Mouse (Mus musculus): ENCODE measurements around the gene Vac14. TPM values are rescaled to one million over a fixed set of nuclear protein-coding genes. Genes with fewer than 3 reads are reported as not detected.

Gene Vac14
- polyA plus RNA-seq, 1 experiment: 34.3 TPM

DNA sequence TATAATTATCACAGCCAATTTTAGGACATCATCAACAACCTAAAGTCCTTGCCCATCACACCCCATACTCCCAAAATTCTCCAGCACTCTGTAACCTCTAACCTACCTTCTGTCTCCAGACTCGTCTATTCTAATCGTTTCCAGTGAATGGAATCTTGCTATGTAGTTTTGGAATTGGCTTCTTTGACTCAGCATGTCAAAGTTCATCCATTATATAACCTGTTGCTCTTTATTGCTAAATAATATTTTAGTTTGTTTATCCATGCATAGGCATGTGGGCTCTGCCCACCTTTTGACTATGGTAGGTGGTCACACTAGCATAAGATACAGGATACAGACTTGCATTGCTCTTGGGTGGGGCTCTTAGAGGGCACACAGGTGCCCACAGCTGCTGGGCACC lies 26.5 kb downstream of the Vac14 start:
- DNase-seq (ENCODE audit: low read depth in 1 of 2, low spot score in 2 of 2): no peak
- H3K36me3 ChIP-seq (ENCODE audit: control insufficient read depth, insufficient read depth, low read length): peaks cover 17% of the 10 kb centered on the region
- WGBS: 81% methylated on average over 2 of the region's 2 CpGs
- no peaks in the 10 kb centered on the region for H3K4me1 ChIP-seq (ENCODE audit: control insufficient read depth, insufficient read depth, insufficient read length)
- TF ChIP-seq POLR2A (IDR thresholded peaks at IDR 0.05; ENCODE audit: low read depth, low read length): no peak
- TF ChIP-seq CTCF (IDR thresholded peaks at IDR 0.05; ENCODE audit: extremely low read depth, insufficient read depth, insufficient read length, insufficient replicate concordance): no peak
- no peak overlapping the region for H3K27ac ChIP-seq (ENCODE audit: insufficient read depth, low read length)
- H3K27me3 ChIP-seq (ENCODE audit: control insufficient read depth, insufficient read depth, low read length): no peaks in the 10 kb centered on the region
- H3K4me3 ChIP-seq (ENCODE audit: extremely low read depth, insufficient read depth, insufficient read length): no peak overlapping the region

DNA sequence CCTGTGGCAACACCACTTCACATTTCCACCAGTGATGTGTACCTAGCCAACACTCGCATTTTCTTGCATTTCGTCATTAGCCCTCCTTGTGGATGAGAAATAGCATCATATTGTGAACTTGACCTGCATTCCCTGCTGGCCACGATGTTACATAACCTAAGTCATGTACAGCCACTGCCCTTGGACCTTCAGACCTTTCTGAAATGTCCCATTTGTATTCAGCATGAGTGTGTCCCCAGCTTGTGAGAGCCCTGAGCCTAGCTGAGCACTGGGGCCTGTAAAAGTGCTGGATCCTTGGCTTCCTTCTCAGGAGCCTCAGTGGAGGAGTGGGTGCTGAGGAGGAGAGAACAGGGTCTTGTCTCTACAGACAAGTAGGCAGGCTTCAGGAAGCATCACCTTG lies 27.0 kb downstream of the Vac14 start:
- TF ChIP-seq POLR2A (IDR thresholded peaks at IDR 0.05; ENCODE audit: low read depth, low read length) (no peak), CTCF (IDR thresholded peaks at IDR 0.05; ENCODE audit: extremely low read depth, insufficient read depth, insufficient read length, insufficient replicate concordance) (no peak)
- Histone ChIP-seq H3K27ac (ENCODE audit: insufficient read depth, low read length) (no peak overlapping the region), H3K4me3 (ENCODE audit: extremely low read depth, insufficient read depth, insufficient read length) (no peak overlapping the region), H3K4me1 (ENCODE audit: control insufficient read depth, insufficient read depth, insufficient read length) (no peaks in the 10 kb centered on the region), H3K27me3 (ENCODE audit: control insufficient read depth, insufficient read depth, low read length) (no peaks in the 10 kb centered on the region), H3K36me3 (ENCODE audit: control insufficient read depth, insufficient read depth, low read length) (peaks cover 14% of the 10 kb centered on the region)
- 88% methylated on average over 3 of the region's 3 CpGs for WGBS
- DNase-seq (ENCODE audit: low read depth in 1 of 2, low spot score in 2 of 2): no peak

DNA sequence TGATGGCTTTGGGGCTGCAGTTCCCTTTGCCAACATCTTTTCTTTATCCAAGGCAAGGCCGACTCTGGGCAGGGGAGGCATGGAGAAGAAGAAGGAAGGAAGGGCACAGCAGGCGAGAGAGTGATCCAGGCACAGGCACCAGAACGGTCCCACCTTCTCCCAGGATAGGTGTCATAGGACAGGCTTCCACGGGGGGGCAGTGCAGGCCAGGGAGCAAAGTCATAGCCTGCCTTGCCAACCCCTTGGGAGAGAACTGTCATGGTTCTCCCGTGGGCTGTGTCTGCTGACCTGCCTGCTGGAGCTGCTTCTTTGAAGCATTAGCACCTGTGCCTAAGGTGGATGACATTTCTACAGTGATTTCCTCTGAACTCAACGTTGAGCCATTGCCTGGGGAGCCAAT lies 27.7 kb downstream of the Vac14 start:
- Histone ChIP-seq H3K36me3 (ENCODE audit: control insufficient read depth, insufficient read depth, low read length) (peaks cover 18% of the 10 kb centered on the region), H3K4me1 (ENCODE audit: control insufficient read depth, insufficient read depth, insufficient read length) (no peaks in the 10 kb centered on the region), H3K27me3 (ENCODE audit: control insufficient read depth, insufficient read depth, low read length) (no peaks in the 10 kb centered on the region), H3K27ac (ENCODE audit: insufficient read depth, low read length) (no peak overlapping the region), H3K4me3 (ENCODE audit: extremely low read depth, insufficient read depth, insufficient read length) (no peak overlapping the region)
- no peak for TF ChIP-seq POLR2A (IDR thresholded peaks at IDR 0.05; ENCODE audit: low read depth, low read length)
- TF ChIP-seq CTCF (IDR thresholded peaks at IDR 0.05; ENCODE audit: extremely low read depth, insufficient read depth, insufficient read length, insufficient replicate concordance): peak; percentile 45; the same call in 1 of the 2 replicates
- WGBS: 53% methylated on average over 6 of the region's 6 CpGs
- DNase-seq (ENCODE audit: low read depth in 1 of 2, low spot score in 2 of 2): peak in 1 of 2 experiments; percentile 21

DNA sequence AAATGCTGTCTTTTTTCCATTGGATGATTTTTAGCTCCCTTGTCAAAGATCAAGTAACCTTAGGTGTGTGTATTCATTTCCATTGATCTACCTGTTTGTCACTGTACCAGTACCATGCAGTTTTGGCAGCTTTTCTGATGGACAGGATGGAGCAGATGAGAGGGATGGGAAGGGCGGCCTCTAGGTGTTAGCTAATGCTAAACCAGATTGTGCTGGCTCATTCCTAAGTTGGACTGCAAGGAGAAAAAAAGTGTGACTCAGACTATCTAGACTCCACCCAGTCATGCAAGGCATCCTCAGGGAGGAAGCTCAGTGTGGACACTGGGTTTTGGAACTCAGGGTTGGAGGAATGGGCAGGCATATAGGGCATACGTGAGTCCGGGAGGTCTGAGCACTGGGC lies 30.2 kb downstream of the Vac14 start:
- no peaks in the 10 kb centered on the region for H3K27me3 ChIP-seq (ENCODE audit: control insufficient read depth, insufficient read depth, low read length)
- WGBS: 94% methylated on average over 3 of the region's 3 CpGs
- no peak for DNase-seq (ENCODE audit: low read depth in 1 of 2, low spot score in 2 of 2)
- TF ChIP-seq CTCF (IDR thresholded peaks at IDR 0.05; ENCODE audit: extremely low read depth, insufficient read depth, insufficient read length, insufficient replicate concordance) (no peak), POLR2A (IDR thresholded peaks at IDR 0.05; ENCODE audit: low read depth, low read length) (no peak)
- no peak overlapping the region for H3K4me3 ChIP-seq (ENCODE audit: extremely low read depth, insufficient read depth, insufficient read length)
- H3K27ac ChIP-seq (ENCODE audit: insufficient read depth, low read length): no peak overlapping the region
- H3K36me3 ChIP-seq (ENCODE audit: control insufficient read depth, insufficient read depth, low read length): peaks cover 21% of the 10 kb centered on the region; the same call in 1 of the 2 replicates
- H3K4me1 ChIP-seq (ENCODE audit: control insufficient read depth, insufficient read depth, insufficient read length): no peaks in the 10 kb centered on the region

DNA sequence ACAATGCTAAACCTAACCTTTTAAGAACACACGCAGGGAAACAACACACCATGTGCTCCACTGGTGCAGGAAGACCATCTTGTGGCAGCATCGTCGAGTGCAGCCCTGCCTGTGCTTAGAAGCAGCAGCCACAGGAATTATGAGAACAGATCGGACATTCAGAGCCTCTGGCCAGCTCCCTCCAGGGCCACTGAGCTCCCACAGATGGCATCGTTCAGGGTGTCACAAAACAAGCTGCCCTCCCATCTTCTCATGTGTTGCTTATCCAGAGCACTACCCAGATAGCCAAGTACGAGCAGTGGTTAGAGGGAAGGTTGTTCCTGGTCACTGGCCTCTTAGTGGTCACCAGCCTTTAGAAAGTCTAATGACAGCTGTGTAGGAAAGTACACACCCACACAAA lies 30.9 kb downstream of the Vac14 start:
- no peak overlapping the region for H3K4me3 ChIP-seq (ENCODE audit: extremely low read depth, insufficient read depth, insufficient read length)
- no peaks in the 10 kb centered on the region for H3K4me1 ChIP-seq (ENCODE audit: control insufficient read depth, insufficient read depth, insufficient read length)
- DNase-seq (ENCODE audit: low read depth in 1 of 2, low spot score in 2 of 2): no peak
- no peaks in the 10 kb centered on the region for H3K27me3 ChIP-seq (ENCODE audit: control insufficient read depth, insufficient read depth, low read length)
- WGBS: 93% methylated on average over 6 of the region's 6 CpGs
- TF ChIP-seq POLR2A (IDR thresholded peaks at IDR 0.05; ENCODE audit: low read depth, low read length): no peak
- no peak for TF ChIP-seq CTCF (IDR thresholded peaks at IDR 0.05; ENCODE audit: extremely low read depth, insufficient read depth, insufficient read length, insufficient replicate concordance)
- no peak overlapping the region for H3K27ac ChIP-seq (ENCODE audit: insufficient read depth, low read length)
- H3K36me3 ChIP-seq (ENCODE audit: control insufficient read depth, insufficient read depth, low read length): peaks cover 19% of the 10 kb centered on the region; the same call in 1 of the 2 replicates

DNA sequence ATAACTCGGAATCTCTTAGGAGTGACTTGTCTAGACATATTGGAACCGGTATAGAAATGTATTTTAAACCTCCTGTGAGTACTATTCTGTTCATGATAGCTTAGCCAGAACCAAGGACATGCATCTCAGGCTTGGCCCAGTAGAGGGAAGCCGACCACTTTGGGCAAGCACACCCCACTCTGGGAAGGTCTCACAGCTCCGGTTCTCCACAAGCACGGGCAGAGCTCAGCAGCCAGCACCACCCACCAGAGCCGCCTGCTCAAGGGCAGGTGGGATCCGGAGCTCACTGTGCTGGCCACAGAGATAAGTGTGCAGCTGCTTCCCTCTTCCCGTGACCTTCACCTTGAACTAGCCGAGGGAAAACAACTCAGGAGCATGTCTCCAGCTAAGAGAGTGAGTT lies 32.5 kb downstream of the Vac14 start:
- Histone ChIP-seq H3K27me3 (ENCODE audit: control insufficient read depth, insufficient read depth, low read length) (no peaks in the 10 kb centered on the region), H3K4me1 (ENCODE audit: control insufficient read depth, insufficient read depth, insufficient read length) (no peaks in the 10 kb centered on the region), H3K27ac (ENCODE audit: insufficient read depth, low read length) (no peak overlapping the region), H3K4me3 (ENCODE audit: extremely low read depth, insufficient read depth, insufficient read length) (no peak overlapping the region), H3K36me3 (ENCODE audit: control insufficient read depth, insufficient read depth, low read length) (peaks cover 17% of the 10 kb centered on the region; the same call in 1 of the 2 replicates)
- TF ChIP-seq CTCF (IDR thresholded peaks at IDR 0.05; ENCODE audit: extremely low read depth, insufficient read depth, insufficient read length, insufficient replicate concordance) (no peak), POLR2A (IDR thresholded peaks at IDR 0.05; ENCODE audit: low read depth, low read length) (no peak)
- no peak for DNase-seq (ENCODE audit: low read depth in 1 of 2, low spot score in 2 of 2)
- WGBS: 90% methylated on average over 9 of the region's 9 CpGs

DNA sequence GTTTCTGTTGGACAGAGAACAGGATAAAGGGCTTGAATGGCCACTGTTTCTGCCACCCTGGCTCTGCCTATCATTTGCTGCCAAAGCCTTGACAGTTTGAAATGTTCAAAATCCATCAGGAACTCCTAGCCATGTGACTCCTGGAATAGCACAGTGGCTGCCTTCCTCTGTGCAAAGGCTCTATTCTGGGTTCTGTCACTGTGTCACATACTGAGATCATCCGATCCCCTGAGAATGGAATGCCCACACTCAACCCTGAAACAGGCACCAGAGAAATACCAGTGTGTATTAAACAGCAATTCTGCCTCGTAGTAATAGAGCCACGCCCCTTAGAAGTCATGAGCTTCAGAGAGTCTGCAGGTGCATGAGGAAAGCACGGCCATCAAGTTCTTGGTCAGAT lies 33.5 kb downstream of the Vac14 start:
- H3K36me3 ChIP-seq (ENCODE audit: control insufficient read depth, insufficient read depth, low read length): peaks cover 21% of the 10 kb centered on the region; the same call in 1 of the 2 replicates
- 88% methylated on average over 4 of the region's 4 CpGs for WGBS
- H3K4me3 ChIP-seq (ENCODE audit: extremely low read depth, insufficient read depth, insufficient read length): no peak overlapping the region
- no peak for TF ChIP-seq POLR2A (IDR thresholded peaks at IDR 0.05; ENCODE audit: low read depth, low read length)
- no peak for TF ChIP-seq CTCF (IDR thresholded peaks at IDR 0.05; ENCODE audit: extremely low read depth, insufficient read depth, insufficient read length, insufficient replicate concordance)
- H3K27ac ChIP-seq (ENCODE audit: insufficient read depth, low read length): no peak overlapping the region
- no peak for DNase-seq (ENCODE audit: low read depth in 1 of 2, low spot score in 2 of 2)
- H3K4me1 ChIP-seq (ENCODE audit: control insufficient read depth, insufficient read depth, insufficient read length): no peaks in the 10 kb centered on the region
- H3K27me3 ChIP-seq (ENCODE audit: control insufficient read depth, insufficient read depth, low read length): no peaks in the 10 kb centered on the region
